Comparison of ENCODE assay signal across 24 mouse cellular contexts in genomic region chr14:8712674-8713073, GRCm38 (mm10). TPM values are rescaled to one million over a fixed set of nuclear protein-coding genes. Genes with fewer than 3 reads are reported as not detected.
DNase-seq lines count a peak whose midpoint lies in the region; ATAC-seq and TF ChIP-seq lines count a peak whose summit lies in the region.
"Had no signal": no experiment of that assay in that cellular context is flagged by ENCODE, and none has a peak within 500 bp of the region (broad histone marks: within the 10 kb centered on the region; RNA-seq: fewer than 3 reads in every experiment).

No protein-coding gene starts in this region.

- no peaks in the 10 kb centered on the region for H3K4me1 ChIP-seq in forebrain, embryonic 12.5 days
- H3K4me1 ChIP-seq in forebrain, embryonic 10.5 days, result peaks cover 12% of the 10 kb centered on the region
- H3K4me1 ChIP-seq in forebrain, embryonic 14.5 days (ENCODE audit: control insufficient read depth, insufficient read depth, low read length), result no peaks in the 10 kb centered on the region
- H3K4me1 ChIP-seq in forebrain, postnatal 0 days (ENCODE audit: insufficient read depth), result no peaks in the 10 kb centered on the region
- H3K4me1 ChIP-seq: embryonic facial prominence, embryonic 13.5 days; embryonic facial prominence, embryonic 15.5 days had no signal

- no peaks in the 10 kb centered on the region for H3K9me3 ChIP-seq in forebrain, embryonic 12.5 days
- no peaks in the 10 kb centered on the region for H3K9me3 ChIP-seq in forebrain, embryonic 10.5 days
- no peaks in the 10 kb centered on the region for H3K9me3 ChIP-seq in forebrain, embryonic 14.5 days (replicated peaks; ENCODE audit: control insufficient read depth, low read length)
- no peaks in the 10 kb centered on the region for H3K9me3 ChIP-seq in forebrain, postnatal 0 days (ENCODE audit: low read length)
- H3K9me3 ChIP-seq: embryonic facial prominence, embryonic 13.5 days; embryonic facial prominence, embryonic 15.5 days; G1E had no signal

- H3K4me3 ChIP-seq in forebrain, embryonic 12.5 days (replicated peaks), result no peak overlapping the region
- no peak overlapping the region for H3K4me3 ChIP-seq in forebrain, embryonic 10.5 days
- no peak overlapping the region for H3K4me3 ChIP-seq in forebrain, embryonic 14.5 days (ENCODE audit: low read depth, low read length)
- no peak overlapping the region for H3K4me3 ChIP-seq in forebrain, postnatal 0 days (ENCODE audit: low read depth, low read length)
- H3K4me3 ChIP-seq: embryonic facial prominence, embryonic 13.5 days; embryonic facial prominence, embryonic 15.5 days; erythroblast, embryonic 14.5 days had no signal

- no peak overlapping the region for H3K4me2 ChIP-seq in forebrain, embryonic 12.5 days
- no peak overlapping the region for H3K4me2 ChIP-seq in forebrain, embryonic 14.5 days (ENCODE audit: low read length)
- H3K4me2 ChIP-seq in forebrain, postnatal 0 days (ENCODE audit: low read depth), result no peak overlapping the region
- H3K4me2 ChIP-seq: embryonic facial prominence, embryonic 13.5 days; embryonic facial prominence, embryonic 15.5 days had no signal

- no peak for DNase-seq in forebrain, embryonic 10.5 days (ENCODE audit: extremely low spot score, low spot score)
- DNase-seq in forebrain, embryonic 14.5 days (ENCODE audit: low spot score), result peak; percentile 36
- no peak for DNase-seq in forebrain, postnatal 0 days
- DNase-seq in brain, embryonic 14.5 days (ENCODE audit: low read depth), result peak; percentile 53
- DNase-seq: adrenal gland, adult 8-10 months; adrenal gland, postnatal 14 days; adrenal gland, postnatal 36 days; B cell, adult 2 months; cerebellum, adult 11 months; cerebellum, adult 18-20 months; cerebellum, adult 8-10 months; cerebellum, adult 9-11 months; cerebellum, postnatal 14 days; cerebellum, postnatal 36 days; embryo, embryonic 11 days had no signal

- WGBS in forebrain, embryonic 12.5 days, result 51% methylated on average over 4 of the region's 4 CpGs
- WGBS in forebrain, embryonic 10.5 days, result 89% methylated on average over 4 of the region's 4 CpGs
- WGBS in forebrain, embryonic 14.5 days, result 66% methylated on average over 4 of the region's 4 CpGs
- 45% methylated on average over 4 of the region's 4 CpGs for WGBS in forebrain, postnatal 0 days

- no peaks in the 10 kb centered on the region for H3K27me3 ChIP-seq in forebrain, embryonic 12.5 days
- H3K27me3 ChIP-seq in forebrain, embryonic 10.5 days (ENCODE audit: poor library complexity, severe bottlenecking), result no peaks in the 10 kb centered on the region
- no peaks in the 10 kb centered on the region for H3K27me3 ChIP-seq in forebrain, embryonic 14.5 days (replicated peaks; ENCODE audit: control insufficient read depth, insufficient read depth, low read length)
- H3K27me3 ChIP-seq in forebrain, postnatal 0 days (ENCODE audit: insufficient read depth, low read length), result no peaks in the 10 kb centered on the region
- H3K27me3 ChIP-seq: CH12.LX; embryonic facial prominence, embryonic 13.5 days; embryonic facial prominence, embryonic 15.5 days; Patski had no signal

- no peak for TF ChIP-seq CTCF in forebrain, postnatal 0 days (IDR thresholded peaks at IDR 0.05; ENCODE audit: low read depth)
- no peak for TF ChIP-seq CTCF in brain, embryonic 14.5 days (IDR thresholded peaks at IDR 0.05; ENCODE audit: borderline replicate concordance, extremely low read depth, insufficient read depth, insufficient read length)

- ATAC-seq in forebrain, embryonic 12.5 days (ENCODE audit: low FRiP score), result 0 out of 2 replicates have a peak, but pooled peaks have one; percentile 14
- ATAC-seq in forebrain, embryonic 14.5 days, result peak; percentile 54; the same call in 1 of the 2 replicates
- no peak for ATAC-seq in forebrain, postnatal 0 days
- ATAC-seq: activated CD4-positive, CD25-positive, alpha-beta regulatory T cell, adult 4 months; CD4-positive, CD25-positive, alpha-beta regulatory T cell, adult 4 months; Patski had no signal

- no peaks in the 10 kb centered on the region for H3K36me3 ChIP-seq in forebrain, embryonic 12.5 days (replicated peaks)
- H3K36me3 ChIP-seq in forebrain, embryonic 10.5 days (replicated peaks), result no peaks in the 10 kb centered on the region
- H3K36me3 ChIP-seq in forebrain, embryonic 14.5 days (ENCODE audit: control insufficient read depth, insufficient read depth, low read length), result no peaks in the 10 kb centered on the region
- H3K36me3 ChIP-seq in forebrain, postnatal 0 days (ENCODE audit: insufficient read depth), result no peaks in the 10 kb centered on the region
- H3K36me3 ChIP-seq: embryonic facial prominence, embryonic 13.5 days; embryonic facial prominence, embryonic 15.5 days; G1E had no signal

- TF ChIP-seq POLR2A in brain, embryonic 14.5 days (IDR thresholded peaks at IDR 0.05; ENCODE audit: borderline replicate concordance, extremely low read depth, insufficient read depth, insufficient read length, poor library complexity, severe bottlenecking), result no peak

- H3K27ac ChIP-seq in forebrain, embryonic 12.5 days, result no peak overlapping the region
- no peak overlapping the region for H3K27ac ChIP-seq in forebrain, embryonic 10.5 days
- H3K27ac ChIP-seq in forebrain, embryonic 14.5 days (ENCODE audit: low read depth, low read length), result no peak overlapping the region
- no peak overlapping the region for H3K27ac ChIP-seq in forebrain, postnatal 0 days (ENCODE audit: low read depth, low read length)
- H3K27ac ChIP-seq: embryonic facial prominence, embryonic 13.5 days; embryonic facial prominence, embryonic 15.5 days had no signal

- H3K9ac ChIP-seq in forebrain, embryonic 12.5 days, result no peak overlapping the region
- H3K9ac ChIP-seq in forebrain, embryonic 14.5 days (ENCODE audit: low read length), result no peak overlapping the region
- H3K9ac ChIP-seq in forebrain, postnatal 0 days, result no peak overlapping the region
- H3K9ac ChIP-seq: embryonic facial prominence, embryonic 13.5 days; embryonic facial prominence, embryonic 15.5 days had no signal

RNA-seq across cellular contexts. Expression of gene 4930452B06Rik, which starts 46.6 kb away (rescaled TPM):
- polyA plus RNA-seq in forebrain, embryonic 12.5 days (2016; fragmentation: Nextera tagmentation; extraction: Ambion mirVana), result 12.1 and 12.4 TPM in 2 replicates
- polyA plus RNA-seq in forebrain, embryonic 10.5 days (2016; fragmentation: Nextera tagmentation; extraction: Ambion mirVana), result 12.1 and 12.3 TPM in 2 replicates
- polyA plus RNA-seq in forebrain, embryonic 14.5 days (2014; fragmentation: Nextera tagmentation; extraction: Ambion mirVana), result 7.1 and 7.5 TPM in 2 replicates
- total RNA-seq in forebrain, postnatal 0 days (2014; rRNA removed), result 8.3 and 10.9 TPM in 2 replicates
- 7.3 and 9.2 TPM in 2 replicates for polyA plus RNA-seq in forebrain, postnatal 0 days (2015; fragmentation: Nextera tagmentation; extraction: Ambion mirVana)
- 1.3 and 2.7 TPM in 2 replicates for polyA plus RNA-seq in brain, embryonic 14.5 days (2012; rRNA removed)
- total RNA-seq: CH12.LX had no signal
- polyA plus RNA-seq: erythroblast, embryonic 14.5 days; G1E had no signal

Comparison
In these comparisons a context has a peak if more than half of its experiments do, and no peak if none do; other contexts are left out.
1. DNase-seq: peak in forebrain, embryonic 14.5 days (single experiment) and brain, embryonic 14.5 days (single experiment); none in forebrain, embryonic 10.5 days (single experiment) and forebrain, postnatal 0 days (single experiment).